Comparison of ENCODE assay signal across 12 mouse cellular contexts in genomic region chr14:25354288-25354850, GRCm38 (mm10).
DNase-seq lines count a peak whose midpoint lies in the region; ATAC-seq and TF ChIP-seq lines count a peak whose summit lies in the region.
"Had no signal": no experiment of that assay in that cellular context is flagged by ENCODE, and none has a peak within 500 bp of the region (broad histone marks: within the 10 kb centered on the region; RNA-seq: fewer than 3 reads in every experiment).

No protein-coding gene starts in this region.

- H3K27me3 ChIP-seq in hindbrain, postnatal 0 days (ENCODE audit: insufficient read depth, low read length) = no peaks in the 10 kb centered on the region
- no peaks in the 10 kb centered on the region for H3K27me3 ChIP-seq in hindbrain, embryonic 11.5 days (ENCODE audit: control insufficient read depth, insufficient read depth, low read length)
- H3K27me3 ChIP-seq in testis, adult 2 months (ENCODE audit: control insufficient read depth, insufficient read depth, low read length) = no peaks in the 10 kb centered on the region

- H3K36me3 ChIP-seq in hindbrain, postnatal 0 days (ENCODE audit: insufficient read depth, low read length) = no peaks in the 10 kb centered on the region
- H3K36me3 ChIP-seq in hindbrain, embryonic 11.5 days (ENCODE audit: control insufficient read depth, insufficient read depth, low read length) = no peaks in the 10 kb centered on the region
- H3K36me3 ChIP-seq in testis, adult 2 months (ENCODE audit: control insufficient read depth, insufficient read depth, low read length) = no peaks in the 10 kb centered on the region

- H3K27ac ChIP-seq in hindbrain, postnatal 0 days = peak overlapping the region; percentile 49
- no peak overlapping the region for H3K27ac ChIP-seq in hindbrain, embryonic 11.5 days (ENCODE audit: low read depth, low read length)
- H3K27ac ChIP-seq in testis, adult 2 months (ENCODE audit: control insufficient read depth, insufficient read depth, low read depth, low read length) = peak overlapping the region; percentile 27; the same call in 1 of the 2 replicates

- H3K9me3 ChIP-seq in hindbrain, postnatal 0 days (ENCODE audit: low read length) = no peaks in the 10 kb centered on the region
- H3K9me3 ChIP-seq in hindbrain, embryonic 11.5 days (ENCODE audit: control insufficient read depth, low read length) = no peaks in the 10 kb centered on the region

- no peak overlapping the region for H3K9ac ChIP-seq in hindbrain, postnatal 0 days (replicated peaks; ENCODE audit: low read length)
- no peak overlapping the region for H3K9ac ChIP-seq in hindbrain, embryonic 11.5 days (ENCODE audit: low read depth, low read length)

- TF ChIP-seq POLR2A in testis, adult 2 months (IDR thresholded peaks at IDR 0.05; ENCODE audit: control insufficient read depth, low read depth, low read length) = no peak

- TF ChIP-seq CTCF in hindbrain, postnatal 0 days (IDR thresholded peaks at IDR 0.05; ENCODE audit: low read depth) = no peak
- no peak for TF ChIP-seq CTCF in testis, adult 2 months (IDR thresholded peaks at IDR 0.05; ENCODE audit: control insufficient read depth, insufficient read depth, insufficient replicate concordance, low read depth, low read length)

- no peak overlapping the region for H3K4me3 ChIP-seq in hindbrain, postnatal 0 days (ENCODE audit: low read length)
- no peak overlapping the region for H3K4me3 ChIP-seq in hindbrain, embryonic 11.5 days (ENCODE audit: low read depth, low read length)
- H3K4me3 ChIP-seq in testis, adult 2 months (ENCODE audit: control insufficient read depth, low read depth, low read length) = no peak overlapping the region

- peaks cover 10% of the 10 kb centered on the region for H3K4me1 ChIP-seq in hindbrain, postnatal 0 days (ENCODE audit: insufficient read depth, low read length)
- H3K4me1 ChIP-seq in hindbrain, embryonic 11.5 days (replicated peaks; ENCODE audit: control insufficient read depth, insufficient read depth, low read length) = no peaks in the 10 kb centered on the region
- peaks cover 4% of the 10 kb centered on the region for H3K4me1 ChIP-seq in testis, adult 2 months (ENCODE audit: control insufficient read depth, insufficient read depth, low read length)

- 56% methylated on average over 7 of the region's 7 CpGs for WGBS in hindbrain, postnatal 0 days
- 86% methylated on average over 7 of the region's 7 CpGs for WGBS in hindbrain, embryonic 11.5 days

- no peak overlapping the region for H3K4me2 ChIP-seq in hindbrain, postnatal 0 days (ENCODE audit: low read depth, low read length)
- no peak overlapping the region for H3K4me2 ChIP-seq in hindbrain, embryonic 11.5 days (replicated peaks; ENCODE audit: low read depth, low read length)
- H3K4me2 ChIP-seq: liver, embryonic 11.5 days had no signal

- DNase-seq in cerebellum, postnatal 14 days = peak; percentile 42 to 56
- no peak for DNase-seq in cerebellum, adult 18-20 months
- peak; percentile 50 for DNase-seq in hindbrain, postnatal 0 days (ENCODE audit: low spot score)
- DNase-seq in hindbrain, embryonic 11.5 days (ENCODE audit: low spot score) = no peak
- no peak for DNase-seq in testis, postnatal 10 days (ENCODE audit: low spot score)
- DNase-seq in embryo, embryonic 11 days = no peak
- DNase-seq: cerebellum, adult 9-10 months; retina, postnatal 1 day; thymus, adult 18-20 months had no signal

- ATAC-seq in hindbrain, postnatal 0 days = peak; percentile 53; the same call in 1 of the 2 replicates
- no peak for ATAC-seq in hindbrain, embryonic 11.5 days (ENCODE audit: low FRiP score)
- ATAC-seq in megakaryocyte progenitor cell, adult 5-6 weeks (replicated peaks; ENCODE audit: poor library complexity) = no peak

Comparison
In these comparisons a context has a peak if more than half of its experiments do, and no peak if none do; other contexts are left out.
1. DNase-seq: peak in cerebellum, postnatal 14 days (2 of 2) and hindbrain, postnatal 0 days (single experiment); none in cerebellum, adult 18-20 months (0 of 2), hindbrain, embryonic 11.5 days (single experiment), testis, postnatal 10 days (single experiment) and embryo, embryonic 11 days (single experiment).